Mouse (Mus musculus) erythroblast, embryonic 14.5 days (primary cell): Measurements from ENCODE around the gene Bpgm. TPM values are rescaled to one million over a fixed set of nuclear protein-coding genes. Genes with fewer than 3 reads are reported as not detected.
A peak's percentile ranks its signal among the peaks of the same experiment; 100 is the strongest.

Experiments used
- H3K27me3 ChIP-seq: 2 replicates; pipeline ENCODE4 v1.6.1; 2012; ENCODE audit warnings: inconsistent platforms; ENCODE audit not compliant: control insufficient read depth
- H3K36me3 ChIP-seq: 2 replicates; pipeline ENCODE4 v1.6.1; 2012; ENCODE audit warnings: mild to moderate bottlenecking, inconsistent platforms; ENCODE audit not compliant: control insufficient read depth
- H3K4me1 ChIP-seq: 2 replicates; pipeline ENCODE4 v1.6.1; 2012; ENCODE audit warnings: inconsistent platforms; ENCODE audit not compliant: control insufficient read depth
- H3K4me3 ChIP-seq: replicated peaks from 2 replicates; pipeline ENCODE3; 2012; ENCODE audit warnings: moderate library complexity, mild to moderate bottlenecking, inconsistent platforms
- H3K9me3 ChIP-seq: 2 replicates; pipeline ENCODE4 v1.6.1; 2012; ENCODE audit warnings: low read length, inconsistent platforms, mixed read lengths; ENCODE audit not compliant: control insufficient read depth
- GATA1 ChIP-seq: IDR thresholded peaks from 2 replicates; pipeline ENCODE4 v1.6.1; 2012; ENCODE audit warnings: low read length, inconsistent platforms, mixed read lengths
- TAL1 ChIP-seq: IDR thresholded peaks from 3 replicates; pipeline ENCODE4 v1.6.1; 2012; ENCODE audit warnings: low read length, inconsistent platforms, mixed read lengths
- polyA plus RNA-seq: library from polyadenylated mRNA; stranded (reverse); fragments of >175 nt; gene quantifications from 2 replicates; pipeline ENCODE4 v1.2.3, GENCODE M21; 2012

Gene Bpgm
- polyA plus RNA-seq, 1 experiment: 17.4 TPM

DNA sequence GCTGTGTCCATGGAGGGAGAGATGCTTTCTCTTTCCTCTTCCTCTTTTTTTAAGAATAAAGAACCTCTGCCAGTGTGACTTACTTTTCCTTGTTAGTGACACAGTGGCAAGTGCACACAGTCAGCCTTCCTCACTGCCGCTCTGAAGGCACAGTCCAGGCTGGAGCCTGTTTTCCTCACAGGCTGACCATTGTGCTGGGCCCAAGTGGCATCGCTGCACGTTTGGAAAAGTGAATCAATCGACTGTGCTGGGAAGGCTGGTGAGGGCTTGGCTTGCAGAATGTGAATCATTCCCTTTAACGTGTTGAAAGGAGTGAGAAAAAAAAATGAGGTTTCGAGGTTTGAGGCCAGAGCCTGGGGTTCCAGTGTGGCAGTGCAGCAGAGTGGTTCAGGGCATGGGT, 5.3 kb downstream of the Bpgm start:
- H3K36me3 ChIP-seq: peaks cover 69% of the 10 kb centered on the region
- peak overlapping the region; percentile 1 for H3K4me3 ChIP-seq
- H3K27me3 ChIP-seq: no peaks in the 10 kb centered on the region
- H3K9me3 ChIP-seq: peaks cover 4% of the 10 kb centered on the region; the same call in 1 of the 2 replicates
- H3K4me1 ChIP-seq: peaks cover 95% of the 10 kb centered on the region
- TF ChIP-seq TAL1 (no peak), GATA1 (no peak)

DNA sequence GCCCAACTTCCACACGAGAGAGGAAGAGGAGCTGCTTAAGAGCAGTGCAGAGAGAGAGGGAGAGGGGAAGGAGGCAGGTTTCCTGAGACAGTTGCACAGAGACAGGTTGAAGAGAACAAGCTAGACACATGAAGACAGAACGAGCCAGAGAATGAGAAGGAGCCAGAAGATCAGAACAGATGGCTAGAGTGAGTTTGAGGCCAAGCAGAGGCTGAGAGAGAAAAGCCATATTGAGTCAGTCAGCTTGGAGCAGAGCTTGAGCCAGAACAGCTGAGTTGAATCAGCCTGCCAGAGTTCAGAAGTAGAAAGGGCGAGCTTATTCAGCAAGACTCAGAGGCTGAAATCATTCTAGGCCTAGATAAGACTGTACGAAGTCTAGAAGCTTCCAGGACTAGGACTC, 6.8 kb downstream of the Bpgm start:
- Histone ChIP-seq H3K36me3 (peaks cover 77% of the 10 kb centered on the region), H3K4me1 (peaks cover 97% of the 10 kb centered on the region), H3K4me3 (peak overlapping the region; percentile 15), H3K9me3 (peaks cover 4% of the 10 kb centered on the region; the same call in 1 of the 2 replicates), H3K27me3 (no peaks in the 10 kb centered on the region)
- TF ChIP-seq TAL1 (no peak), GATA1 (no peak)

DNA sequence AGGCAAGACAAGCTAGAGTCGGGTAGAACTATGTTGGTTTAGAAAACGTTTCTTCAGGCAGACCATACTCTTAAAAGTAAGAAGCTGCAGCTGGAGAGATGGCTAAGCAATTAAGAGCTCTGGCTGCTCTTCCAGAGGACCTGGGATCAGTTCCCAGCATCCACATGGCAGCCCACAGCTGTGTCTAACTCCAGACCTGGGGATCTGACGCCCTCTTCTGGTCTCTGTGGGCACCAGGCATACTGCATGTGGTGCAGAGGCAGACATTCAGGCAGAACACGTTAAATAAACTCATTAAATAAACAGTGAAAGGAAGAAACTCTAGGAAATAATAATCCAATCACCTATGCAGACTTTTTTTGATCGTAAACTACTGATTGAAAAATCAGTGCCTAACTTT, 7.4 kb downstream of the Bpgm start:
- TF ChIP-seq GATA1 (no peak), TAL1 (no peak)
- Histone ChIP-seq H3K9me3 (peaks cover 4% of the 10 kb centered on the region; the same call in 1 of the 2 replicates), H3K4me3 (peak overlapping the region; percentile 59), H3K27me3 (no peaks in the 10 kb centered on the region), H3K4me1 (peaks cover 96% of the 10 kb centered on the region), H3K36me3 (peaks cover 77% of the 10 kb centered on the region)

DNA sequence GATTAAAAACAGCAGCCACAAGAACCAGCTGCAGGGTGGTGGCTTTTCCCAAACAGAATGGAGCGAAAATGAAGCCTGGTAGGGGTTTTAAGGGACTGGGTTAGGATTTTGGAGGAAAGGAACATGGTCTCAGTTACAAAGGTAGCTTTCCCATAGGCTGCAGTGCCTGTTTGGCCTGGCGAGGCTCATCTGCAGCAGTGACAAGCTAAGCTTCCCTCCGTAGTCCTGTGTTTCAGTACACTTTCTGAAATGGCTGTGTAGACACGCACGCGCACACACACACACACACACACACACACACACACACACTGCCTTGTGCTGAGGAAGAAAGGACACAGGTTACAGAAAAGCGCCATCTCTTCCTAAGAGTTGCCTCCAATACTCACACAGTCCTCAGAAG, 7.8 kb downstream of the Bpgm start:
- Histone ChIP-seq H3K4me3 (peak overlapping the region; percentile 59), H3K4me1 (peaks cover 95% of the 10 kb centered on the region), H3K27me3 (no peaks in the 10 kb centered on the region)

DNA sequence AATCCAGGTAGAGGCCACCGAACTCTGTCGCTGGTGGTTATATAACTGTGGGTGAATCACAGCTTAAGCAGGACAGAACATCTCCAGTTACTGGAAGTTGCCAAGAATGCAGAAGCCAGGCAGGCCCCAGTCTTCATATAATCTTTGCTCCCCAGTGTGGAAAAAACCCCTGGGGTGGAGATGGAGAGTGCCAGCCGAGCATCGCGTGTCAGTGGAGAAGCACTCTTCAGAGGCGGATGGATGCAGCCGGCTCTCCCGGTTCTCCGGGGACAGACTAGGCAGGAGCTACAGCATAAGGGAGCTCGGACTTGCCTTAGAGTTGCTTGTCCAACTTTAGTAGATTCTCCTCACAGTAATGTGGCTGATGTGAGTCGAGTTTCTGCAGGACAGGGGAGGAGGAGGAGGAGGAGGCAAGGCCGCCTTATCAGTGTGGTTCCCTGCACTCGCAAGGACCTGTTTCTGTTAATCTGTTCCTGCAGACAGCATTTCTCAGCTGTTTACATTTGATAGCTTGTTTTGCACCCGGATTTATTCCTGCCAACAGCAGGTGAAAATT, 10.1 kb downstream of the Bpgm start:
- peaks cover 88% of the 10 kb centered on the region for H3K36me3 ChIP-seq
- H3K4me3 ChIP-seq: peak overlapping the region; percentile 59
- H3K27me3 ChIP-seq: no peaks in the 10 kb centered on the region
- peaks cover 4% of the 10 kb centered on the region; the same call in 1 of the 2 replicates for H3K9me3 ChIP-seq
- TF ChIP-seq TAL1 (peak; percentile 96), GATA1 (peak; percentile 96)
- H3K4me1 ChIP-seq: peaks cover 80% of the 10 kb centered on the region

More for the DNA sequence above, 7.8 kb downstream of the Bpgm start:
- TF ChIP-seq GATA1: no peak
- peaks cover 81% of the 10 kb centered on the region for H3K36me3 ChIP-seq
- H3K9me3 ChIP-seq: peaks cover 4% of the 10 kb centered on the region; the same call in 1 of the 2 replicates

DNA sequence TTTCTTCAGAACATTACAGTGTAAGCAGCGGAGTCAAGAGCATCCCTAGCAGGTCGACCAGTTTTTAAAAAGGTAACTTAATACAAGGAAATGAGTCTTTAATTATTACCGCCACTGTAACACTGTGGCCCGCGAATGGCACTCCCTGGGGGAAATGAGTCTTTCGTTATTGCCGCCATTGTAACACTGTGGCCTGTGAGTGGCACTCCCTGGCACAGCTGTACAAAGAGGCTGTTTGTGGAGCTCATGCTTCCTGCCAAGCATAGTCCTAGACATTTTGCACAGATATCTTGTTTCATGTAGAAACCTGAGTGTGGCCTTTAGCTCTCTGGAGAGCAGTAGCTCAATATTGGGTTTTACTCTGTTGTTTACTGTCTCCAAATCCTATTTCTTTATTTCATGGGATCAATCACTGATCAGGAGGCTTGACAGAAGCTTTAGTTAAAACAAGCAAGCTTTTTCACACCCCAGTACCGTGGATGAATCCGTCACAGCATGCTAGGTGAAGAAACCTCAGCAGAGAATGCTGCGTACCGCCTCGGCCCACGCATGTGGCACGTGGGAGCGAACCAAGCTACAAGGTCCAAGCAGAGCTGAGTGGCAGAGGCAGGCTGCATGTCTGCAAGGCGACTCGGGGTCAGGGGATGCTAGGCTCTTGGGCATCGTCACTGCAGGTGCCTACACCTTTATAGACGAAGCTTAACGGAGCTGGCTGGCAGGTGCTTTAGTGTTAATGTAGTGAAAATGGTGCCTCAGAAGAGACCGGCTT, 17.5 kb downstream of the Bpgm start:
- H3K4me3 ChIP-seq: no peak overlapping the region
- peaks cover 77% of the 10 kb centered on the region for H3K36me3 ChIP-seq

DNA sequence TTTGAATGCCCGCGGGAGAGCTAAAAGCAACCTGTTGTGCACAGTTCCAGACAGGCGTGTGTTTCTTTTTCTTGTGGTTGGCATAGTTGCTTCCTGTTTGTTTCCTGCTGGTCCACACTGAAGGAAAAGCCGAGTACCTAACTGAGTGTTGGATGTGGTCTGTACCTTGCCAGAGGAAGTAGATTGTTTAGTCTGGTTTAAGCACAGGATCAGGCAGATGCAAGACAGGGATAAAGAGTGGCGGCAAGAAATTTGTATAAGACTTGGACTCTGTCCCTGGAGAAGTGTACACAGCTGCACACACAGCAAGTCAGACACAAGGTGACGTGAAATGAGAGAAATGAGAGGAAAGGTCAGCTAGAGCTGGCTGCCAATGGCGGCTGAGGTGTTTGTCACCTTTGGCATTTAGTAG, 19.1 kb downstream of the Bpgm start:
- TF ChIP-seq GATA1 (no peak), TAL1 (no peak)
- H3K27me3 ChIP-seq: no peaks in the 10 kb centered on the region
- H3K9me3 ChIP-seq: no peaks in the 10 kb centered on the region
- no peak overlapping the region for H3K4me3 ChIP-seq
- peaks cover 77% of the 10 kb centered on the region for H3K36me3 ChIP-seq
- H3K4me1 ChIP-seq: peaks cover 19% of the 10 kb centered on the region

More for the DNA sequence above, 17.5 kb downstream of the Bpgm start:
- Histone ChIP-seq H3K9me3 (no peaks in the 10 kb centered on the region), H3K4me1 (peaks cover 24% of the 10 kb centered on the region), H3K27me3 (no peaks in the 10 kb centered on the region)
- TF ChIP-seq TAL1 (no peak), GATA1 (no peak)

DNA sequence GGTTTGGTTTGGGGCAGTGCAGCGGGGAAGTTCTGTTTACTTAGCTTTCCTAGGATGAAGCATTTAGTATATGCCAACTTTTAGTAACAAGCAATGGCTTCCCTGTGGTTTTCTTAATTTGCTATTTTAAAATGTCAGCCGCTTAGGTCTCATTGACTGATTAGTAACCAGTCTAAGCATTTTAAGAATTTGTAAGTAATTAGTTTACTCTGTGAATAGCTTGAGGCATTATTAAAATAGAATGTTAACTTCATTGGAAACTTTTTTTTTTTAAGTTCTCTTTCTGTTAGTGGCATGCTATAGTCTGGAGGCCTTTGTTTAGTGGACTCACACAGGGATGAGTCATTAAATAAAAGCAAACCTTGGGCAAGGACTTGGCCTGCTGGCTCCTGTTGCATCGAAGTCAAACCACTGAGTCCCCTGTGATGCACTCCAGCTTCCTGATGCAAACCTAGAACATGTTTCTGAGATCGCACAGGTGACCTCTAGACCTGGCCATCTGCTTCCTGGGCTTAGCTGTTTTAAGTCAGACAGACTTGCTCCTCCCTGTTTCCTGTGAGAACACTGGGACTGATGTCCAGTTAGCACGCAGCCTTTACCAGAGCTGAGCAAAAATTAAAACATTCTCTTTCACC, 22.1 kb downstream of the Bpgm start:
- Histone ChIP-seq H3K9me3 (no peaks in the 10 kb centered on the region), H3K4me3 (no peak overlapping the region), H3K36me3 (peaks cover 54% of the 10 kb centered on the region), H3K27me3 (no peaks in the 10 kb centered on the region), H3K4me1 (peaks cover 19% of the 10 kb centered on the region)
- no peak for TF ChIP-seq TAL1
- no peak for TF ChIP-seq GATA1

DNA sequence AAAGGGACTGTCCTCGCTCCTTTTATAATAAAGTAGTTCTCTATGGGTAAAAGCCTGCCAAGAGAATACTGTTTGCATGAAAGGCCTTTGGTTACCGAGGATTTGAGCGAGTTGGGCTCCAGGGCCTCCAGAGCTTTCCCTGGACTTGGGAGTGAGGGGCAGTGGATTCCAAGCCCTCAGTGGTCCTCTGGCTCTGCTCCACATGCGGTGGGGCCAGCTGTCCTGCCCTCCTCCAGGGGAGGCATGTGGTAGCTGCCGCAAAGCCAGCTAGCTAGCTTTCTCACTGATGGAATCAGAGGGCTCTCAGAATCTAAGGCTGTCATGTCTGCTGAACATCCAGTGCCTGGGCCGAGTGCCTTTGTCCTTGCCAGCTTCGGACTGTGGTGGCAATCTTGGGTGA, 26.3 kb downstream of the Bpgm start:
- peaks cover 59% of the 10 kb centered on the region for H3K36me3 ChIP-seq
- peaks cover 20% of the 10 kb centered on the region for H3K4me1 ChIP-seq
- no peaks in the 10 kb centered on the region for H3K9me3 ChIP-seq
- TF ChIP-seq TAL1 (no peak), GATA1 (no peak)
- H3K27me3 ChIP-seq: no peaks in the 10 kb centered on the region
- H3K4me3 ChIP-seq: no peak overlapping the region
